Mouse (Mus musculus) C2C12 (cell line): ENCODE measurements around the gene Il24.

ENCODE experiments used
- CTCF ChIP-seq: IDR thresholded peaks from one replicate; pipeline ENCODE4 v1.5.1; 2011; ENCODE audit not compliant: control insufficient read depth, insufficient read depth, insufficient read length
- FOSL1 ChIP-seq: IDR thresholded peaks from one replicate; pipeline ENCODE4 v1.8.0; 2011; ENCODE audit warnings: mild to moderate bottlenecking, low read length; ENCODE audit not compliant: poor library complexity, insufficient read depth, severe bottlenecking
- MYOD1 ChIP-seq: IDR thresholded peaks from one replicate; pipeline ENCODE4 v1.6.1; 2011; ENCODE audit warnings: low read depth; ENCODE audit not compliant: control insufficient read depth, insufficient read length
- USF1 ChIP-seq: IDR thresholded peaks from one replicate; pipeline ENCODE4 v1.6.1; 2011; ENCODE audit warnings: low read depth, mild to moderate bottlenecking, control low read depth, moderate library complexity

- TF ChIP-seq CTCF (no peak), MYOD1 (no peak), USF1 (no peak), FOSL1 (no peak)
Observed at GRCm38 (mm10) chr1:130902505-130902904, 15.3 kb upstream of the Il24 start.
